Mouse (Mus musculus): ENCODE measurements around the gene Rad9b. TPM values are rescaled to one million over a fixed set of nuclear protein-coding genes. Genes with fewer than 3 reads are reported as not detected.

Gene Rad9b
- 6.9 TPM for total RNA-seq (2023)

DNA sequence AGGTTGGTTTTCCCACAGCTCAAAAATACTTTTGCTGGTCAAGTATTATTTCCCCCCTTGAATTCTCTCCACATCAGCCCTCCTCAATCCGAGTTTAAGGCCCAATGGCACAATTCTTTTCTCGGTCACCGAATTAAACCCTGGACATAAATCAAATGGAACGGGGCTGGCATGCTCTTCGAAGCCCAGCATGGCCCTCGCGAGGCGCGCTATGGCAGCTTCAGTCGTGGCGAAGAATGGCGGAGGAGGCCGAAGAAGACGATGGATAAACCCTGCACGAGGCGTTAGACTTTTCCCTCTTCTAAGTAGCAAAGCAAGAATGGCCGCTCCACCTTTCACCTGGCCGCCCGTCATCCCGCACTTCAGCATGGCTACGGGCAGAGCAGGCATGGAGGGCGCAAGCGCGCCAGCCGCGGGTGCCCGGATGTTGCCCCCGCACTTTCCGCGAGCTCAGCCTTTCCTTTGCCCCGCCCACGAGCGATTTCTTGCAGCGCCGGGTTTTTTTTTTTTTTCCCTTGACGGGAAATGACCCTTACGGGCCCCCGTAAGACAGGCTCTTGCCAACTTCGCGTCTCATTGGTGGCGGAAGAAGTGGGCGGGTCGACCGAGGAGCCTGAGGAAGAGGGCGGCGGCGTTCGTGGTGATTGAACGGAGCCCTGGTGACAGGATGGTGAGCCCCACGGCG lies at the start of gene Rad9b, which contains the start of gene Vps29:
Rad9b (minus strand) TSS at position 427 of the 685 bp plus-strand sequence.
Vps29 (plus strand) TSS at position 563 of the 685 bp plus-strand sequence.

GRCm38 (mm10) chr5:122391786-122392180 lies 37.8 kb upstream of the Rad9b start, which contains the start of gene Arpc3:
Arpc3 (plus strand) TSS chr5:122391878.

DNA sequence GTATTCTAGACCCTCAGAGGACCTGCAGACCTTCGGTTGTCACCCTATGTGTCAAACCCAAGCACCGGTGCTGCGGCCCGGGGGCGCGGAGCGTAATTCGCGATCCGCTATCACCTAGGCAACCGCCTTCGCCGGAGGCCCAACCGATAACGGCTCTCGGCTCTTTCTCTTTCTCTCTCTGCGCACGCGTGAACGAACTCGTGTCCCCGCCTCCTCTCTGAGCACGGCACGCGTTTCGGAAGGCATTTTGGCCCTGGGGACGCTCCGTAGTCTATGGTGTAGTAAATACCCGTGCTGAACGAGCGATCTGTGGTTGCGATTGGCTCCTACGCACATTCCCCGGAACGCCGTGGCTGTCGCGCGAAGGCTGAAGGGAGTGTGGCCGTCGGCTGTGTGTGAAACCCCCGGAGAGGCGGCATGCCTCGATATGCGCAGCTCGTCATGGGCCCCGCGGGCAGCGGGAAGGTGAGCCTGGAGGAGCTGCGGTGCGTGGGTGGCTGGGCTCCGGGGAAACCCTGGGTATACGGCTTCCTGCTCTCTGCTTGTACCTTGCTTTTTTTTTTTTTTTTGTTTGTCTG lies 18.2 kb upstream of the Rad9b start, which contains the start of gene Fam216a:
Fam216a (minus strand) TSS at position 173 of the 578 bp plus-strand sequence.

GRCm38 (mm10) chr5:122371591-122372191 lies 17.7 kb upstream of the Rad9b start, which contains the start of gene Gpn3:
Gpn3 (plus strand) TSS chr5:122371876.

DNA sequence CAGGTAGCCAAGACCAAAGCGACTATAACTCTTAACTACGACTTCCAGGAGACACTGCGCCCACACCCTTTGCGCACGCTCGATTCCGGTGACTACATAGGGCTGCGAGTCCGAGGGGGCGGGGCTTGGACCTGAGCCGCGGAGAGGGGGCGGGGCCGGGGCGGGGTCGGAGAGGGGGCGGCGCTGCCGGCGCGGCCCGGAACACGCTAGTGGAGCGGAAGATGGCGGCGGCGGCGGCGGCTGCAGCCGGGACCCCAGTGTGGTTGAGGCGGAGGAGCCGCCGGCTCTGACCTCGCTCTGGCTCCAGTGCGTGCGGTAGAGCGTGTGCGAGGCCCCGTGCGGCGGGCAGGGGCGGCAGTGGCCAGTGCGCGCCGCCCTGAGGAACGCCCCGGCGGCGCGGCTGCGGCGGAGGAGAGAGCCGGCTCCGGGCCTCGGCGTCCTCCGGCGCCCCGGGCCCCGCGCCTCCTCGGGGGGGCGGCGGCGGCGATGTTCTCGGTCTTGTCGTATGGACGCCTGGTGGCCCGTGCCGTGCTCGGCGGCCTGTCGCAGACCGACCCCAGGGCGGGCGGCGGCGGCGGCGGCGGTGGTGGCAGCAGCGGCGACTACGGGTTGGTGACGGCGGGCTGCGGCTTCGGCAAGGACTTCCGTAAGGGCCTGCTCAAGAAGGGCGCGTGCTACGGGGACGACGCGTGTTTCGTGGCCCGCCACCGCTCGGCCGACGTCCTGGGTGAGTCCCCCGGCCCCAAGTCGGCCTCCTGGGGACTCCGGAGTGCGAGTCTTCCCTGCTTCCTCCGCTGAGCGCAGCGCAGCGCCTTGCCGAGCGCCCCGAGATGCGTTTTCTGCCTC lies 69.6 kb downstream of the Rad9b start, which contains the start of gene Pptc7:
Pptc7 (plus strand) TSS at position 183 of the 846 bp plus-strand sequence.

Other genes with a start within 250 kb of the Rad9b start
- gene Ccdc63, start 213.4 kb downstream of the Rad9b start, total RNA-seq (2023), result not detected
- 278 TPM for gene Ppp1cc, start 196.0 kb downstream of the Rad9b start, total RNA-seq (2023)
- 82.9 TPM for gene Hvcn1, start 147.4 kb downstream of the Rad9b start, total RNA-seq (2023)
- gene Tctn1, start 89.8 kb downstream of the Rad9b start, total RNA-seq (2023), result 3.2 TPM
- gene Pptc7, start 69.9 kb downstream of the Rad9b start, total RNA-seq (2023), result 36.9 TPM
- gene Vps29, start 136 bp upstream of the Rad9b start, total RNA-seq (2023), result 50.5 TPM
- 65.4 TPM for gene Gpn3, start 17.6 kb upstream of the Rad9b start, total RNA-seq (2023)
- 9.8 TPM for gene Fam216a, start 18.1 kb upstream of the Rad9b start, total RNA-seq (2023)
- gene Arpc3, start 37.6 kb upstream of the Rad9b start, total RNA-seq (2023), result 234 TPM
- 45.8 TPM for gene Anapc7, start 67.5 kb upstream of the Rad9b start, total RNA-seq (2023)
- gene Atp2a2, start 148.0 kb upstream of the Rad9b start, total RNA-seq (2023), result 74.9 TPM

Measured in CD4-positive naive resting alpha-beta T cell, adult 57 days (primary cell).